Mouse (Mus musculus): ENCODE data around the gene Palm. TPM values are rescaled to one million over a fixed set of nuclear protein-coding genes. Genes with fewer than 3 reads are reported as not detected.

Palm gene
- total RNA-seq, 2 experiments from 2014 or later: 18.1 to 23.0 TPM

DNA sequence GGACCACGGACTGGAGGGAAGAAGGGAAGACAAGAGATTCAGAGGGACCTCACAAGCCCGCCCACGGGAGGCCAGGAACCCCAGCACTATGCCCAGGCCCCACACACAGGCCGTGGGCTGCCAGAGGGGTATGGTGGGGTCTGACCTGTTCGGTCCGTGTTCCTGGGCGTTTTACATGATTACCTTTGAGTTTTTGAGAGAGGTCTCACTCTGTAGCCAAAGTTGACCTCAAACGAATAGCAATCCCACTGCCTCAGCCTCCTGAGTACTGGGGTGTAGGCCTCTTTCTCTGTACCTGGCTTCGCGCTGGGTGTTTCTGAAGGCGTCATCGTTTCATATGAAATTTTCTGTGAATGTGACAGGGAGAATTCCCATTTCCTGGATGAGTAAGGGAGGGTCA, 28.4 kb downstream of the Palm start:
- Histone ChIP-seq H3K27ac (no peak overlapping the region), H3K4me3 (no peak overlapping the region)
- TF ChIP-seq CTCF (IDR thresholded peaks at IDR 0.05): no peak
- intact Hi-C loops (cut with DNase I): no loop called here
- DNase-seq: no peak

DNA sequence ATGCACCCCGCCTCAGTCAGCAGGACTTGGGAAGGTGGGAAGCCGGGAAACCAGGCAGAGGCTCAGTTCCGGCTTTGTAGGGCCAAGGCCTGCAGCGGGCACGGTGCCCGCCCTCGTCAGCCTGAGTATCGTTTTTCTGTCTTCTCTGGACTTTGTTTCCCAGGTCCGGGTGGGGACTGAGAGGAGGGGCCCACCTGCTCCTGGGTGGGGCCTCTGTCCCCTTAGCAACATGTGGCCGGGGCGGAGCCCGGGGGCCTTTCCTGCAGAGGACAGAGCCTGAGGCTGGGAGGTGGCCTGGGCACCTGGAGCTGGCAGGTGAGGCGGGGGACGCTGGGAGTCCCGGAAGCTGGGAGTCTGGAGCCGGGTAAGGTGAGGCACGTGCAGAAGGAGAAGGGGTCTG, 29.0 kb downstream of the Palm start:
- DNase-seq: no peak
- no peak overlapping the region for H3K4me3 ChIP-seq
- TF ChIP-seq CTCF (IDR thresholded peaks at IDR 0.05): no peak
- peak overlapping the region; percentile 24; the same call in 1 of the 2 replicates for H3K27ac ChIP-seq
- intact Hi-C loops (cut with DNase I): no loop called here

GRCm38 (mm10) chr10:79823011-79823410, 29.6 kb downstream of the Palm start:
- Histone ChIP-seq H3K27ac (no peak overlapping the region), H3K4me3 (no peak overlapping the region)
- DNase-seq: no peak
- intact Hi-C loops (cut with DNase I): no loop called here
- TF ChIP-seq CTCF (IDR thresholded peaks at IDR 0.05): no peak

DNA sequence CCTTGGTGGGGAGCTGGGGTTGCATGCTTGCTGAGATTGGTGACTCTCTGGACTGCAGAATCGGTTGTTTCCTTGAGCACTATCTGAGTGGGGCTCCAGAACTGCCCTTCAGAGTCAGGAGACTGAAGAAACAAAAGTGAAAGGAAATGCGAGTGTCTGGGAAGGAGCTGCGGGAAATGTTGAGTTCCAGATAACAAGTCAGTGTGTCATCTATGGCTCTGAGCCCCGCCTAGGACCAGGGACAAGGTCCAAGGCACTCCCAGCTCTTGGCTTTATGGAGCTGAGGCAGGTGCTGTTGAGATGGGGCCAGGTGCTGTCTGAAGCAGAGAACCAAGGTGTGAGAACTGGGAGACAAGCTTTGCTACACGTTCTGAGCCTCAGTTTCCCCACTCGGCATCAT, 31.0 kb downstream of the Palm start:
- H3K27ac ChIP-seq: peak overlapping the region; percentile 54
- TF ChIP-seq CTCF (IDR thresholded peaks at IDR 0.05): no peak
- DNase-seq: no peak
- intact Hi-C loops (cut with DNase I): no loop called here
- peak overlapping the region; percentile 32 for H3K4me3 ChIP-seq

- intact Hi-C loops (cut with DNase I): loop anchor here (10.0 kb wide), 1 partner anchor 53 kb away; the partner anchor contains the start of gene Elane
- TF ChIP-seq CTCF (IDR thresholded peaks at IDR 0.05): no peak
Measured at GRCm38 (mm10) chr10:79831583-79831982, 38.2 kb downstream of the Palm start.

GRCm38 (mm10) chr10:79832026-79832785, 38.8 kb downstream of the Palm start:
- intact Hi-C loops (cut with DNase I): loop anchor here (10.0 kb wide), 1 partner anchor 53 kb away; the partner anchor contains the start of gene Elane
- H3K4me3 ChIP-seq: no peak overlapping the region
- no peak for DNase-seq
- H3K27ac ChIP-seq: no peak overlapping the region
- TF ChIP-seq CTCF (IDR thresholded peaks at IDR 0.05): no peak

More at GRCm38 (mm10) chr10:79831583-79831982, 38.2 kb downstream of the Palm start:
- Histone ChIP-seq H3K4me3 (no peak overlapping the region), H3K27ac (no peak overlapping the region)
- no peak for DNase-seq

- Histone ChIP-seq H3K4me3 (no peak overlapping the region), H3K27ac (no peak overlapping the region)
- intact Hi-C loops (cut with DNase I): loop anchor here (10.0 kb wide), 1 partner anchor 52 kb away; the partner anchor contains the start of gene Elane
- no peak for TF ChIP-seq CTCF (IDR thresholded peaks at IDR 0.05)
- DNase-seq: no peak
Measured at GRCm38 (mm10) chr10:79832786-79833181, 39.4 kb downstream of the Palm start.

DNA sequence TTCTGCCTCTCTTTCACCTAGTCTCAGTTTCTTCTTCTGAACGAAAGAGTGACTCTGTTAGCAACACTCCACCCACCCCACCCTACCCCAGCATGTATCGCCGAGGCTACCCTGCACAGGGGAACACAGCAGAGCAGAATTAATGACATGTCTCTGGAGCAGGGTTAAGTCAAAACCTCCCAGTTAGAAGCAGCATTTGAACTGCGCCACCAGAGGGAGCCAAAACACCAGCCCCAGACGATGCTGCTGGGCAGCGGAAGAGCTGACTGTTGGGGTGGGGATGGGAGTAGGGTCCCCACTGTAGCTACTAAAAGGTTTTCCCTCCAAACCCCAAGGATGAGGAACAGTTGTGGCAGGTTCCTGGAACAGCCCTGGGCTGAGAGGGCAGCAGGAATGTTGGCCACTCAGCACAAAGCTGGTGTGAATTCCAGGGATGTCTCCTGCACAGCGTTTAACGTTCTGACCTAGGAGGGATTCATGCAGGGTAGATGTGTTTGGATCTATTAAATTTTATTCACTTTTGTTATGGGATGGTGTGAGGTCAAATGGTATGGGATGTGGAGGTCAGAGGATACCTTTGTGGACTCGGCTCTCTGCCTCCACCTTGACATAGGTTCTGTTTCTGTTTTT, 41.5 kb downstream of the Palm start:
- TF ChIP-seq CTCF (IDR thresholded peaks at IDR 0.05): peak; percentile 90
- intact Hi-C loops (cut with DNase I): loop anchor here (1.0 to 10.0 kb wide), 3 partner anchors 50 to 122 kb away; partner anchors contain the start of gene Elane
- H3K27ac ChIP-seq: no peak overlapping the region
- H3K4me3 ChIP-seq: no peak overlapping the region
- DNase-seq: peak; percentile 82

GRCm38 (mm10) chr10:79836918-79837317, 43.5 kb downstream of the Palm start:
- TF ChIP-seq CTCF (IDR thresholded peaks at IDR 0.05): peak; percentile 32
- Histone ChIP-seq H3K27ac (no peak overlapping the region), H3K4me3 (no peak overlapping the region)
- no peak for DNase-seq
- intact Hi-C loops (cut with DNase I): loop anchor here (5.0 to 10.0 kb wide), 2 partner anchors 48 to 120 kb away; partner anchors contain the start of gene Elane

DNA sequence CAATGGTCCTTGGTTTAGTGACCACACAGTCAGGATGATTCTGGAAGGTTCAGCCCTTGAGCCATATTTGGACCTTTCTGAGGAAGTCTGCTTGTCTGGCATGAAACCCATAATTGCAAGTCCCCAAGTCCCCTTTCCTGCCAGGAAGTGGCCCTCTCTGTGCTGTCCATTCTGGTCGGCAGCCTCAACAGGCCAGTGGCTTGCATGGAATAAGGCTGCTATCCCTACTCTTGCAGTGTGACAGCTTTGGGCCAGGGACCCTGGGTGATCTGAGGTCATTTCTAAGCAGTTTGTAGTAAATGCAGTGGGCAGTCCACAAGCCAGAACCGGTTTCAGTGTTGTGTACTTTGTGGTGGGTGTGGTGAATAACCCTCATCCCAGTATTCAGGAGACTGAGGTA, 44.8 kb downstream of the Palm start:
- Histone ChIP-seq H3K4me3 (no peak overlapping the region), H3K27ac (peak overlapping the region; percentile 35; the same call in 1 of the 2 replicates)
- DNase-seq: peak; percentile 14
- no peak for TF ChIP-seq CTCF (IDR thresholded peaks at IDR 0.05)
- intact Hi-C loops (cut with DNase I): loop anchor here (2.0 to 10.0 kb wide), 3 partner anchors 15 to 119 kb away; partner anchors contain the start of gene Elane

GRCm38 (mm10) chr10:79840091-79840490, 46.7 kb downstream of the Palm start:
- H3K27ac ChIP-seq: peak overlapping the region; percentile 90
- TF ChIP-seq CTCF (IDR thresholded peaks at IDR 0.05): no peak
- no peak for DNase-seq
- intact Hi-C loops (cut with DNase I): no loop called here
- no peak overlapping the region for H3K4me3 ChIP-seq

DNA sequence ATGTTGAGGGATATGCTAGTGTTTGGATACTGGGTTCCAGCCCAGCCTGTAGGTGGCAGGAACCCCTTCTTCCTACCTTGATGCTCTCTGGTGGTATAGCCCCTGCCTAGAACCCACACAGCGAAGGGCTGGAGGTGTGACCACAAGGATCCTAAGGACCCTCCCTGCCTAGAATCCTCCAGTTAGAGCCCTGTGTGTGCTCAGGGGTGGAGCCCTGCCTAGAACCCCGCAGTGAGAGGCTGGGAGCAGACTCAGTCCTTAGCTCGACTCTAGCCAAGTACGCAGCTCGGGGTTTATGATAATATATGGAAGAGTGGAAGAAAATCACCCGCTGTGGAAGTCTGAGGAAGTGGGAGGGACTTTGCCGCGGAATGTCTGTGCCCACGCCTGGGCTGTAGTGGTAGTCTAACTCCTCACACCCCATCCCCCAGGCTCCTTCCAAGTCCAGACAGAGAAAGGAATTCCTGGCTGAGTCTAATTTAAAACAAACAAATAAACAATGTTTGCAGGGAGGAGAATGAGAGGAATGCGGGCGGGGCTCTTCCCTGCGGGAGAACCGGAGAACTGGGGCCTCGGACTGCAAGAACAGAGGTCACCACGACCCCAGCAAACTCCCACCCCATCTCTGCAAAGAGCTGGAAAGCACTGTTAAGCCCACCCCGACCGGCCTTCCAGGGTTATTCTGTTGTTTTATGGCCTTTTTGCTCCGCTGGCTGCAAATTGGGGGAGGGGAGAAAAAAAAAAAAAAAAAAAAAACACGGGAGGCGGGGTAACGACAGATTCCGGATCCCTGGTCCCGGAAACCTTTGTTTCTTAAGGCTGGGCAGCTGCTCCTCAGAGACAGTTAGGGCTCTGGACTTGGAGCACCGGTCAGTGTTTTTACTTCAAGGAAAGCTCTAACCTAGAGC, 47.5 kb downstream of the Palm start:
- peak; percentile 13; the same call in 1 of the 2 replicates for TF ChIP-seq CTCF (IDR thresholded peaks at IDR 0.05)
- Histone ChIP-seq H3K27ac (peak overlapping the region; percentile 90), H3K4me3 (peak overlapping the region; percentile 75)
- intact Hi-C loops (cut with DNase I): no loop called here
- DNase-seq: peak; percentile 59

Measured in gastrocnemius, adult 2 months (tissue).